Mouse (Mus musculus) limb, embryonic 15.5 days (tissue): ENCODE results near the gene A630089N07Rik. TPM values are rescaled to one million over a fixed set of nuclear protein-coding genes. Genes with fewer than 3 reads are reported as not detected.

ENCODE experiments used
- ATAC-seq: fragments of 200-750 bp; cut with Nextera tagmentation; 2 replicates; pipeline ENCODE4 v1.8.0; 2017; ENCODE audit warnings: low read depth, moderate TSS enrichment; ENCODE audit not compliant: insufficient number of reproducible peaks, low FRiP score, low TSS enrichment
- H3K27ac ChIP-seq: fragments of 300-500 bp; sonication (generic); 2 replicates; pipeline ENCODE4 v1.5.1; 2015; ENCODE audit warnings: moderate library complexity, mild to moderate bottlenecking, inconsistent platforms
- H3K27me3 ChIP-seq: fragments of 300-500 bp; sonication (generic); 2 replicates; pipeline ENCODE4 v1.6.1; 2015; ENCODE audit warnings: inconsistent platforms
- H3K36me3 ChIP-seq: fragments of 300-500 bp; sonication (generic); 2 replicates; pipeline ENCODE4 v1.6.1; 2015; ENCODE audit warnings: inconsistent platforms
- H3K4me1 ChIP-seq: fragments of 300-500 bp; sonication (generic); 2 replicates; pipeline ENCODE4 v1.6.1; 2015; ENCODE audit warnings: inconsistent platforms
- H3K4me2 ChIP-seq: fragments of 300-500 bp; sonication (generic); 2 replicates; pipeline ENCODE4 v1.6.1; 2015; ENCODE audit warnings: mild to moderate bottlenecking, inconsistent platforms
- H3K4me3 ChIP-seq: fragments of 300-500 bp; sonication (generic); 2 replicates; pipeline ENCODE4 v1.5.1; 2015; ENCODE audit warnings: mild to moderate bottlenecking, inconsistent platforms
- H3K9ac ChIP-seq: fragments of 300-500 bp; sonication (generic); 2 replicates; pipeline ENCODE4 v1.6.1; 2015; ENCODE audit warnings: inconsistent platforms
- H3K9me3 ChIP-seq: fragments of 300-500 bp; sonication (generic); 2 replicates; pipeline ENCODE4 v1.6.1; 2016; ENCODE audit warnings: inconsistent platforms
- WGBS: fragments of 180-500 bp; shearing (Covaris S2); methylation state at CpG from one replicate; pipeline ENCODE4 v1.1.7; 2015; 5-methylcytosine and 5-hydroxymethylcytosine counted together
- polyA plus RNA-seq: library from polyadenylated mRNA; unstranded; fragments of >200 nt; fragmentation: Nextera tagmentation; extraction: Ambion mirVana; gene quantifications from 2 replicates; pipeline ENCODE4 v1.2.1, GENCODE M21; 2015

The A630089N07Rik gene
- polyA plus RNA-seq, 1 experiment from 2014 or later, result 18.1 TPM

GRCm38 (mm10) chr16:97961381-97962150 is 120.7 kb downstream of the A630089N07Rik start:
- 7% methylated on average over 35 of the region's 36 CpGs for WGBS
- no peaks in the 10 kb centered on the region for H3K9me3 ChIP-seq
- peak overlapping the region; percentile 84 for H3K4me3 ChIP-seq
- peak overlapping the region; percentile 85 for H3K4me2 ChIP-seq
- peak overlapping the region; percentile 91 for H3K9ac ChIP-seq
- peaks cover 13% of the 10 kb centered on the region for H3K4me1 ChIP-seq
- H3K27me3 ChIP-seq, result no peaks in the 10 kb centered on the region
- H3K27ac ChIP-seq, result peak overlapping the region; percentile 99
- H3K36me3 ChIP-seq, result peaks cover 3% of the 10 kb centered on the region; the same call in 1 of the 2 replicates
- ATAC-seq, result peak; percentile 20; the same call in 1 of the 2 replicates

- Histone ChIP-seq H3K27ac (no peak overlapping the region), H3K9ac (no peak overlapping the region), H3K9me3 (no peaks in the 10 kb centered on the region), H3K36me3 (peaks cover 15% of the 10 kb centered on the region), H3K4me2 (no peak overlapping the region), H3K4me3 (no peak overlapping the region), H3K4me1 (peaks cover 13% of the 10 kb centered on the region), H3K27me3 (no peaks in the 10 kb centered on the region)
- no peak for ATAC-seq
- 87% methylated on average over 3 of the region's 3 CpGs for WGBS
These were observed 121.9 kb downstream of the A630089N07Rik start for GRCm38 (mm10) chr16:97960348-97960747.

GRCm38 (mm10) chr16:97958401-97958973 is 123.8 kb downstream of the A630089N07Rik start:
- ATAC-seq, result no peak
- H3K4me2 ChIP-seq, result no peak overlapping the region
- peaks cover 28% of the 10 kb centered on the region for H3K36me3 ChIP-seq
- no peaks in the 10 kb centered on the region for H3K27me3 ChIP-seq
- H3K27ac ChIP-seq, result no peak overlapping the region
- no peak overlapping the region for H3K9ac ChIP-seq
- H3K4me3 ChIP-seq, result no peak overlapping the region
- peaks cover 13% of the 10 kb centered on the region for H3K4me1 ChIP-seq
- H3K9me3 ChIP-seq, result no peaks in the 10 kb centered on the region

GRCm38 (mm10) chr16:97957626-97958025 is 124.6 kb downstream of the A630089N07Rik start:
- Histone ChIP-seq H3K4me3 (no peak overlapping the region), H3K9me3 (no peaks in the 10 kb centered on the region), H3K27me3 (no peaks in the 10 kb centered on the region), H3K27ac (no peak overlapping the region), H3K36me3 (peaks cover 34% of the 10 kb centered on the region), H3K4me2 (no peak overlapping the region), H3K4me1 (peaks cover 11% of the 10 kb centered on the region), H3K9ac (no peak overlapping the region)
- no peak for ATAC-seq

- H3K9ac ChIP-seq, result no peak overlapping the region
These were observed 126.2 kb downstream of the A630089N07Rik start for GRCm38 (mm10) chr16:97956011-97956410.

GRCm38 (mm10) chr16:97953300-97953699 is 128.9 kb downstream of the A630089N07Rik start:
- H3K9me3 ChIP-seq, result no peaks in the 10 kb centered on the region
- 88% methylated on average over 2 of the region's 2 CpGs for WGBS
- no peaks in the 10 kb centered on the region for H3K4me1 ChIP-seq
- no peak overlapping the region for H3K4me2 ChIP-seq
- no peak overlapping the region for H3K4me3 ChIP-seq
- ATAC-seq, result no peak
- no peak overlapping the region for H3K9ac ChIP-seq
- no peaks in the 10 kb centered on the region for H3K27me3 ChIP-seq
- peaks cover 72% of the 10 kb centered on the region for H3K36me3 ChIP-seq
- no peak overlapping the region for H3K27ac ChIP-seq

More at GRCm38 (mm10) chr16:97956011-97956410, 126.2 kb downstream of the A630089N07Rik start:
- H3K4me3 ChIP-seq, result no peak overlapping the region
- no peak for ATAC-seq
- peaks cover 50% of the 10 kb centered on the region for H3K36me3 ChIP-seq
- WGBS, result 72% methylated on average over 2 of the region's 2 CpGs
- H3K4me1 ChIP-seq, result peaks cover 6% of the 10 kb centered on the region; the same call in 1 of the 2 replicates
- H3K27ac ChIP-seq, result no peak overlapping the region
- H3K4me2 ChIP-seq, result no peak overlapping the region
- no peaks in the 10 kb centered on the region for H3K27me3 ChIP-seq
- H3K9me3 ChIP-seq, result no peaks in the 10 kb centered on the region

GRCm38 (mm10) chr16:97952801-97953200 is 129.4 kb downstream of the A630089N07Rik start:
- H3K36me3 ChIP-seq, result peaks cover 74% of the 10 kb centered on the region
- no peak overlapping the region for H3K27ac ChIP-seq
- ATAC-seq, result no peak
- no peaks in the 10 kb centered on the region for H3K9me3 ChIP-seq
- no peaks in the 10 kb centered on the region for H3K4me1 ChIP-seq
- 81% methylated on average over 9 of the region's 9 CpGs for WGBS
- H3K27me3 ChIP-seq, result no peaks in the 10 kb centered on the region
- no peak overlapping the region for H3K4me3 ChIP-seq
- no peak overlapping the region for H3K4me2 ChIP-seq
- no peak overlapping the region for H3K9ac ChIP-seq

GRCm38 (mm10) chr16:97952371-97952770 is 129.9 kb downstream of the A630089N07Rik start:
- no peak overlapping the region for H3K4me2 ChIP-seq
- no peaks in the 10 kb centered on the region for H3K4me1 ChIP-seq
- H3K27me3 ChIP-seq, result no peaks in the 10 kb centered on the region
- H3K9me3 ChIP-seq, result no peaks in the 10 kb centered on the region
- WGBS, result 85% methylated on average over 4 of the region's 4 CpGs
- no peak overlapping the region for H3K4me3 ChIP-seq
- ATAC-seq, result no peak
- H3K36me3 ChIP-seq, result peaks cover 74% of the 10 kb centered on the region
- H3K9ac ChIP-seq, result no peak overlapping the region
- H3K27ac ChIP-seq, result no peak overlapping the region

Other genes starting within 250 kb of the A630089N07Rik start
- 9.0 and 10.2 TPM in 2 replicates for gene Prdm15, start 230.6 kb downstream of the A630089N07Rik start, polyA plus RNA-seq
- gene C2cd2, start 119.9 kb downstream of the A630089N07Rik start, polyA plus RNA-seq, result 23.8 and 25.3 TPM in 2 replicates
- 13.2 and 14.5 TPM in 2 replicates for gene Zbtb21, start 119.8 kb downstream of the A630089N07Rik start, polyA plus RNA-seq
- gene B230307C23Rik, start 85.1 kb downstream of the A630089N07Rik start, polyA plus RNA-seq, result 22.2 and 32.7 TPM in 2 replicates